Mouse (Mus musculus) neural tube, embryonic 15.5 days (tissue): Measurements from ENCODE around the gene Ccdc77. TPM values are rescaled to one million over a fixed set of nuclear protein-coding genes. Genes with fewer than 3 reads are reported as not detected.
A peak's percentile ranks its signal among the peaks of the same experiment; 100 is the strongest.

Experiments
- ATAC-seq: fragments of 200-750 bp; cut with Nextera tagmentation; 2 replicates; pipeline ENCODE4 v1.8.0; 2017; ENCODE audit warnings: mild to moderate bottlenecking, moderate TSS enrichment, moderate library complexity; ENCODE audit not compliant: low FRiP score
- H3K27ac ChIP-seq: fragments of 300-500 bp; sonication (generic); replicated peaks from 2 replicates; pipeline ENCODE4 v1.5.1; 2015; ENCODE audit warnings: mild to moderate bottlenecking, inconsistent platforms
- H3K27me3 ChIP-seq: fragments of 300-500 bp; sonication (generic); replicated peaks from 2 replicates; pipeline ENCODE4 v1.6.1; 2015; ENCODE audit warnings: inconsistent platforms
- H3K36me3 ChIP-seq: fragments of 300-500 bp; sonication (generic); 2 replicates; pipeline ENCODE4 v1.6.1; 2015; ENCODE audit warnings: inconsistent platforms
- H3K4me1 ChIP-seq: fragments of 300-500 bp; sonication (generic); 2 replicates; pipeline ENCODE4 v1.6.1; 2015; ENCODE audit warnings: inconsistent platforms
- H3K4me2 ChIP-seq: fragments of 300-500 bp; sonication (generic); 2 replicates; pipeline ENCODE4 v1.6.1; 2015; ENCODE audit warnings: inconsistent platforms, mild to moderate bottlenecking, moderate library complexity
- H3K4me3 ChIP-seq: fragments of 300-500 bp; sonication (generic); replicated peaks from 2 replicates; pipeline ENCODE4 v1.5.1; 2015; ENCODE audit warnings: mild to moderate bottlenecking, inconsistent platforms
- H3K9ac ChIP-seq: fragments of 300-500 bp; sonication (generic); replicated peaks from 2 replicates; pipeline ENCODE4 v1.6.1; 2015; ENCODE audit warnings: mild to moderate bottlenecking, inconsistent platforms
- H3K9me3 ChIP-seq: fragments of 300-500 bp; sonication (generic); replicated peaks from 2 replicates; pipeline ENCODE4 v1.6.1; 2016; ENCODE audit warnings: inconsistent platforms
- WGBS: fragments of 180-500 bp; shearing (Covaris S2); methylation state at CpG from one replicate; pipeline ENCODE4 v1.1.7; 2015; ENCODE audit warnings: mixed read lengths; 5-methylcytosine and 5-hydroxymethylcytosine counted together
- polyA plus RNA-seq: library from polyadenylated mRNA; unstranded; fragments of >200 nt; fragmentation: Nextera tagmentation; extraction: Ambion mirVana; gene quantifications from 2 replicates; pipeline ENCODE4 v1.2.1, GENCODE M21; 2015

Ccdc77 gene
- polyA plus RNA-seq: 11.1 and 16.5 TPM in 2 replicates

DNA sequence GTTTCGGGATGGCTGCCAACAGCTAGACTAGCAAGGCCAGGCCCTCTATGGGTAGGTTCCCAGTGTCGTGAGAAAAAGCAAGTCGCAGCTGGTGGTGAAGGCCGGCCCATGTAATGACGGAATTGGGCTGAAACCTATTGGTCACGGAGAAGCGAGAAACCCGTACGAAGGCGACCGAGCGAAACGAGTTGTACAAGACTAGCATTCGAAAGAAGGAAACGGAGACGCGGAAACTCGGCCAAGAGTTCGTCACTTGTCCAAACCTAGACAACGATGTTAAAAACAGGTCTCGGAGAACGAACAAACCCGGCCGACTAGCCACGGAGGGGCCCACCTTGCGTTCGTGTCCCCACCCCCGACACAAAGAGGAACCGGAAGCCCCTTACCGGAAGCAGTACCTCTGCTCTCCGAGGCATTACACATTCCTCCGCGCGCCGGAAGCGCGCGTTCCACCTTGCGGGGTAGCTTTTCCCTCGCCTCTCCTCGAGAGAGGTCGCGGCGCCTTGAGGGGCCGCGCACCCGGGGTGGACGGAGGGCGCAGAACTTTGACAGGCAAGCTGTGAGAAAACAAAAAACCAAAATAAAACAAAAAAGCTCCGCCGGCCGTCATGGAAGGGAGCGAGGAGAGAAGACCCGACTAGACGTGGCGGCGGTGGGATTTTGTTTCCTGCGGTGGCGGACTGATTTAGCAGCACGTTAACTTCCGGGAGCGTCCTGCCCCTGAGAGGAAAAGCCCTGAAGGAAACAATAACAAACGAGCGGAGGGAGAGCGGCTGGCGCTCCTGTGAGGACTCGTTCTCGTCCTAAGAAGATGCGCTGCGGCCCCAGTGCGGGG is at the start of gene Ccdc77, which contains the start of gene Kdm5a:
Gene Ccdc77, minus strand, starts transcription at position 687 of the 835 bp plus-strand sequence.
Gene Kdm5a, plus strand, starts transcription at position 437 of the 835 bp plus-strand sequence.
- Histone ChIP-seq H3K27ac (peak within 1 kb of the TSS; percentile 98), H3K27me3 (no peaks in the 10 kb centered on the region), H3K36me3 (peaks cover 17% of the 10 kb centered on the region), H3K9ac (peak within 1 kb of the TSS; percentile 92), H3K4me1 (peaks cover 17% of the 10 kb centered on the region), H3K4me3 (peak within 1 kb of the TSS; percentile 100), H3K4me2 (peak within 1 kb of the TSS; percentile 80), H3K9me3 (no peaks in the 10 kb centered on the region)
- under 1% methylated on average over 71 of the region's 71 CpGs for WGBS
- ATAC-seq: peak; percentile 98

- H3K27ac ChIP-seq: no peak overlapping the region
- no peak for ATAC-seq
- peaks cover 58% of the 10 kb centered on the region for H3K36me3 ChIP-seq
- H3K4me3 ChIP-seq: no peak overlapping the region
- 88% methylated on average over 1 of the region's 1 CpGs for WGBS
- no peak overlapping the region for H3K9ac ChIP-seq
- no peaks in the 10 kb centered on the region for H3K9me3 ChIP-seq
- H3K4me2 ChIP-seq: no peak overlapping the region
- no peaks in the 10 kb centered on the region for H3K27me3 ChIP-seq
- H3K4me1 ChIP-seq: no peaks in the 10 kb centered on the region
Measured at GRCm38 (mm10) chr6:120403936-120404335, 39.8 kb upstream of the Ccdc77 start.

GRCm38 (mm10) chr6:120395622-120396345 is 31.6 kb upstream of the Ccdc77 start:
- H3K9me3 ChIP-seq: no peaks in the 10 kb centered on the region
- no peak overlapping the region for H3K27ac ChIP-seq
- no peak for ATAC-seq
- H3K4me1 ChIP-seq: no peaks in the 10 kb centered on the region
- peaks cover 64% of the 10 kb centered on the region for H3K36me3 ChIP-seq
- no peaks in the 10 kb centered on the region for H3K27me3 ChIP-seq
- H3K9ac ChIP-seq: no peak overlapping the region
- WGBS: 97% methylated on average over 5 of the region's 5 CpGs
- no peak overlapping the region for H3K4me3 ChIP-seq
- H3K4me2 ChIP-seq: no peak overlapping the region

DNA sequence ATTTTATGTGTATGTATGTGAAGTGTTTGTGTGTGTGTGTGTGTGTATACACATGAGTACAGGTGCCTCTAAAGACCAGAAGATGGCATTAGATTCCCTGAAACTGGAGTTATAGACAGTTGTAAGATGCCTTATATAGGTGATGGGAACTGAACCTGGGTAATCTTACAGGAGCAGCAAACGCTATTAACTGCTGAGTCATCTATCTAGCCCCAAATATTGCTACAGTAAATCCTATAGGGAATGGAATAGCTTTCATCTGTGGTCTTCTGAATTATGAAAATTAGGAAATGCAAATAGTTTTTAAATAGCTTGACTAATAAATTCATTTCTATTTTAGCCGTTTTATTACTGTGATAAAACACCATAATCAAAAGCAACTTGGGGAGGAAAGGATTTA is 28.6 kb upstream of the Ccdc77 start:
- Histone ChIP-seq H3K9ac (no peak overlapping the region), H3K4me3 (no peak overlapping the region), H3K27ac (no peak overlapping the region), H3K4me2 (no peak overlapping the region), H3K4me1 (no peaks in the 10 kb centered on the region), H3K36me3 (peaks cover 64% of the 10 kb centered on the region), H3K27me3 (no peaks in the 10 kb centered on the region), H3K9me3 (no peaks in the 10 kb centered on the region)
- 90% methylated on average over 2 of the region's 2 CpGs for WGBS
- ATAC-seq: no peak

GRCm38 (mm10) chr6:120390054-120390453 is 25.9 kb upstream of the Ccdc77 start:
- no peaks in the 10 kb centered on the region for H3K27me3 ChIP-seq
- no peaks in the 10 kb centered on the region for H3K9me3 ChIP-seq
- H3K4me2 ChIP-seq: no peak overlapping the region
- no peak overlapping the region for H3K4me3 ChIP-seq
- H3K9ac ChIP-seq: no peak overlapping the region
- H3K36me3 ChIP-seq: peaks cover 50% of the 10 kb centered on the region
- H3K27ac ChIP-seq: no peak overlapping the region
- 94% methylated on average over 3 of the region's 3 CpGs for WGBS
- ATAC-seq: no peak
- H3K4me1 ChIP-seq: no peaks in the 10 kb centered on the region

- Histone ChIP-seq H3K4me3 (no peak overlapping the region), H3K9me3 (no peaks in the 10 kb centered on the region), H3K4me2 (no peak overlapping the region), H3K4me1 (no peaks in the 10 kb centered on the region), H3K27ac (no peak overlapping the region), H3K9ac (no peak overlapping the region), H3K27me3 (no peaks in the 10 kb centered on the region), H3K36me3 (peaks cover 73% of the 10 kb centered on the region)
- no peak for ATAC-seq
- 96% methylated on average over 2 of the region's 2 CpGs for WGBS
Measured at GRCm38 (mm10) chr6:120376736-120377135, 12.6 kb upstream of the Ccdc77 start.

- Histone ChIP-seq H3K27ac (no peak overlapping the region), H3K27me3 (no peaks in the 10 kb centered on the region), H3K4me1 (peaks cover 17% of the 10 kb centered on the region), H3K4me2 (peak overlapping the region; percentile 80), H3K4me3 (peak overlapping the region; percentile 100), H3K36me3 (peaks cover 28% of the 10 kb centered on the region), H3K9ac (peak overlapping the region; percentile 92), H3K9me3 (no peaks in the 10 kb centered on the region)
- ATAC-seq: no peak
- WGBS: 5% methylated on average over 15 of the region's 15 CpGs
Measured at GRCm38 (mm10) chr6:120365051-120365450, 877 bp upstream of the Ccdc77 start.

GRCm38 (mm10) chr6:120364523-120364905 is 340 bp upstream of the Ccdc77 start:
- WGBS: under 1% methylated on average over 31 of the region's 31 CpGs
- ATAC-seq: no peak
- Histone ChIP-seq H3K4me2 (peak overlapping the region; percentile 80), H3K9ac (peak overlapping the region; percentile 92), H3K27ac (peak overlapping the region; percentile 98), H3K27me3 (no peaks in the 10 kb centered on the region), H3K4me1 (peaks cover 17% of the 10 kb centered on the region), H3K4me3 (peak overlapping the region; percentile 100), H3K9me3 (no peaks in the 10 kb centered on the region), H3K36me3 (peaks cover 23% of the 10 kb centered on the region)

DNA sequence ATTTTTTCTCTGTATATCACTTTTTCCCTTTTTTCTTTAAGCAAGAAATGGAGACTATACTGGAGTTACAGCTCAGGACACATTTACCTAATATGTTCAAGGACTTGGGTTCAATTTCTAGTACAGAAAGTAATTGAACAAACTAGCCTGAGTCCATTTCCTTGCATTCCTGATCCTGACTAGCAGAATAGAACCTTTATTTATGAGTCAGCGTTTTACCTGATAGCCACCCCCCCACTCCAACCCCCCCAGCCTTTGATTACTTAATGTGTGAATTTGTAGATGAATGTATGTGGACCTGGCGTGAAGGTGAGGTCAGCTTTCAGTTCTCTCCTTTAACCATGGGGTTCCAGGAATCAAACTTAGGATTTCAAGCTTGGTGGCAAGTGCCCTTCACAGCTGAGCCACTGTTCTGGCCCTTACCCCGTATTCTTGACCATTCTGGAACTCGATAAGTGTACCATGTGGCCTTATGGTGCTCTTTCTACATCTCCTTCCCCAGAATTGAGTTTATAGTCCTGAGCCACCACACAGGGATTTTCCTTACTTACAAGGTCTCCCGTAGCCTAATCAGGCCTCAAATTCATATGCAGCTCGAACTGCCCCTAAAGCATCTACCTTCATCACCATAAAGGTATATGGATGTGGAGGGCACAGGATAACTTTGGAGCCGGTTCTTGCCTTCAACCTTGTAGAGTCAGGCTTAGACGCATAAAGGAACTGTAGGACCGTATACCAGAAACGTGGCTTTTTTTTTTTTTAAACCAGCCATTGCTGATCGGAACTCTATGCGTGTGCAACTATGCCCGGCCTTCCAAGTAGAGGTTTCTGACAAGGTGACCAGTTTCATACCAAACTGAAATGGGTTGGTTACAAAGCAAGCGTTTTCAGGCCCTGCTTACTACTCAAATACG is 1.1 kb downstream of the Ccdc77 start:
- Histone ChIP-seq H3K4me3 (peak overlapping the region; percentile 100), H3K4me2 (peak overlapping the region; percentile 80), H3K27me3 (no peaks in the 10 kb centered on the region), H3K27ac (peak overlapping the region; percentile 98), H3K36me3 (peaks cover 8% of the 10 kb centered on the region), H3K9me3 (no peaks in the 10 kb centered on the region), H3K9ac (peak overlapping the region; percentile 92), H3K4me1 (peaks cover 17% of the 10 kb centered on the region)
- ATAC-seq: no peak; the same call in 1 of the 2 replicates
- WGBS: 27% methylated on average over 15 of the region's 15 CpGs

- H3K4me1 ChIP-seq: peaks cover 17% of the 10 kb centered on the region
- no peaks in the 10 kb centered on the region for H3K27me3 ChIP-seq
- H3K9ac ChIP-seq: no peak overlapping the region
- H3K4me3 ChIP-seq: no peak overlapping the region
- 97% methylated on average over 2 of the region's 2 CpGs for WGBS
- H3K4me2 ChIP-seq: no peak overlapping the region
- H3K27ac ChIP-seq: no peak overlapping the region
- no peak for ATAC-seq
- peaks cover under 1% of the 10 kb centered on the region for H3K36me3 ChIP-seq
- H3K9me3 ChIP-seq: no peaks in the 10 kb centered on the region
Measured at GRCm38 (mm10) chr6:120362124-120362523, 2.0 kb downstream of the Ccdc77 start.
